Mouse (Mus musculus): Measurements from ENCODE around the gene Dtnbp1.

Dtnbp1 gene

GRCm38 (mm10) chr13:44891813-44892730 lies 109.9 kb downstream of the Dtnbp1 start:
- no peak for DNase-seq

DNA sequence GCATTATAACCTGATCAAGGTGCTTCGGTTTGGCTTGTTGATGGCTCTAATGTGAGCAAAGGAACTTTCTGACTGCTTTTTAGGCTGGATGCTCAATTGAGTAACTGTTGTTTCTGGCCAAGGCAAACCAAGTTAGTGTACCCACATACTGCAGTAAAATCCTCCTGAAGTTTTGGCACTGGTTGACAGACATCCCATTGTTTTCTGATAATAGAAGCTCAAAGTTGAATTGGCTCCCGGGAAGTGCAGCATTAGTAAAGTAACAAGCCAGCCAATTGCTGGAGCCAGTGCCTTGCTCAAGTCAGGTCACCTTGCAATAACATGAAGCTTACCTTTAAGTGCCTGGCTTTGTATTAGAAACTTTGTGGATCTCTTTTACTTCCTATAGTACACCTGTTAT lies 111.3 kb downstream of the Dtnbp1 start:
- DNase-seq = no peak

GRCm38 (mm10) chr13:44886221-44886620 lies 115.7 kb downstream of the Dtnbp1 start:
- no peak for DNase-seq

DNA sequence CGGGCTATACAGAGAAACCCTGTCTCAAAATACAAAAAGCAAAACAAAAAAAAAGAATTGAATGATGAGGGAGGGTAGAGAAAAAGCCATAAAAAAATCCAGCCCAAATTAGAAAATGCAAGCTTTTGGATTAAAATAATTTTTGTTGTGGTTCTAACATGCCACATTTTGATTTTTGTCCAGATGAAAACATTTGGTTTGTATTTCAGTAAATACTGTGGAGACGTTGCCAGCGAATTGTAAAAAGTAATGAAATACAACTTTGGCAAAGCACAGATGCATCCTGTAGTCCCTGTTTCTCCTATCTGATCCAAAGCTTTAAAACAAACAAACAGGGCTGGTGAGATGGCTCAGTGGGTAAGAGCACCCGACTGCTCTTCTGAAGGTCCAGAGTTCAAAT lies 120.9 kb downstream of the Dtnbp1 start:
- DNase-seq = no peak

- no peak for DNase-seq
These were observed 125.1 kb downstream of the Dtnbp1 start for GRCm38 (mm10) chr13:44876799-44877198.

All from thymus, postnatal 25 days (tissue).